Mouse (Mus musculus): ENCODE data around the gene Ndufv3. TPM values are rescaled to one million over a fixed set of nuclear protein-coding genes. Genes with fewer than 3 reads are reported as not detected.
"Not testable (repeated sequence)": the region's sequence is repeated elsewhere in the genome, so short reads cannot be mapped to it uniquely, and the experiment has no call there.

Gene Ndufv3
- polyA plus RNA-seq, 1 experiment = 186 TPM

GRCm38 (mm10) chr17:31514696-31515095 is 5.2 kb upstream of the Ndufv3 start:
- TF ChIP-seq POLR2A (IDR thresholded peaks at IDR 0.05; ENCODE audit: borderline replicate concordance, extremely low read depth, insufficient read depth, insufficient read length, poor library complexity, severe bottlenecking) (no peak), CTCF (IDR thresholded peaks at IDR 0.05; ENCODE audit: borderline replicate concordance, extremely low read depth, insufficient read depth, insufficient read length) (no peak)
- DNase-seq (ENCODE audit: low read depth) = peak; percentile 35

GRCm38 (mm10) chr17:31519344-31519945 is 470 bp upstream of the Ndufv3 start:
- TF ChIP-seq POLR2A (IDR thresholded peaks at IDR 0.05; ENCODE audit: borderline replicate concordance, extremely low read depth, insufficient read depth, insufficient read length, poor library complexity, severe bottlenecking) (no peak), CTCF (IDR thresholded peaks at IDR 0.05; ENCODE audit: borderline replicate concordance, extremely low read depth, insufficient read depth, insufficient read length) (no peak)
- no peak for DNase-seq (ENCODE audit: low read depth)

- DNase-seq (ENCODE audit: low read depth) = peak; percentile 83
- TF ChIP-seq POLR2A (IDR thresholded peaks at IDR 0.05; ENCODE audit: borderline replicate concordance, extremely low read depth, insufficient read depth, insufficient read length, poor library complexity, severe bottlenecking) (no peak), CTCF (IDR thresholded peaks at IDR 0.05; ENCODE audit: borderline replicate concordance, extremely low read depth, insufficient read depth, insufficient read length) (no peak)
Observed at GRCm38 (mm10) chr17:31520895-31521294, 980 bp downstream of the Ndufv3 start.

GRCm38 (mm10) chr17:31521948-31522347 is 2.0 kb downstream of the Ndufv3 start:
- no peak for DNase-seq (ENCODE audit: low read depth)
- TF ChIP-seq POLR2A (IDR thresholded peaks at IDR 0.05; ENCODE audit: borderline replicate concordance, extremely low read depth, insufficient read depth, insufficient read length, poor library complexity, severe bottlenecking) = no peak
- TF ChIP-seq CTCF (IDR thresholded peaks at IDR 0.05; ENCODE audit: borderline replicate concordance, extremely low read depth, insufficient read depth, insufficient read length) = no peak

GRCm38 (mm10) chr17:31525114-31525513 is 5.2 kb downstream of the Ndufv3 start:
- TF ChIP-seq POLR2A (IDR thresholded peaks at IDR 0.05; ENCODE audit: borderline replicate concordance, extremely low read depth, insufficient read depth, insufficient read length, poor library complexity, severe bottlenecking) = no peak
- TF ChIP-seq CTCF (IDR thresholded peaks at IDR 0.05; ENCODE audit: borderline replicate concordance, extremely low read depth, insufficient read depth, insufficient read length) = no peak
- DNase-seq (ENCODE audit: low read depth) = no peak

GRCm38 (mm10) chr17:31525816-31526215 is 5.9 kb downstream of the Ndufv3 start:
- TF ChIP-seq POLR2A (IDR thresholded peaks at IDR 0.05; ENCODE audit: borderline replicate concordance, extremely low read depth, insufficient read depth, insufficient read length, poor library complexity, severe bottlenecking) (no peak), CTCF (IDR thresholded peaks at IDR 0.05; ENCODE audit: borderline replicate concordance, extremely low read depth, insufficient read depth, insufficient read length) (no peak)
- DNase-seq (ENCODE audit: low read depth) = no peak

GRCm38 (mm10) chr17:31529314-31529713 is 9.4 kb downstream of the Ndufv3 start:
- TF ChIP-seq CTCF (IDR thresholded peaks at IDR 0.05; ENCODE audit: borderline replicate concordance, extremely low read depth, insufficient read depth, insufficient read length) (peak; percentile 60; the same call in 1 of the 2 replicates), POLR2A (IDR thresholded peaks at IDR 0.05; ENCODE audit: borderline replicate concordance, extremely low read depth, insufficient read depth, insufficient read length, poor library complexity, severe bottlenecking) (no peak)
- DNase-seq (ENCODE audit: low read depth) = peak; percentile 85

GRCm38 (mm10) chr17:31531441-31532158 is 11.7 kb downstream of the Ndufv3 start:
- no peak for TF ChIP-seq POLR2A (IDR thresholded peaks at IDR 0.05; ENCODE audit: borderline replicate concordance, extremely low read depth, insufficient read depth, insufficient read length, poor library complexity, severe bottlenecking)
- no peak for TF ChIP-seq CTCF (IDR thresholded peaks at IDR 0.05; ENCODE audit: borderline replicate concordance, extremely low read depth, insufficient read depth, insufficient read length)
- no peak for DNase-seq (ENCODE audit: low read depth)

- DNase-seq (ENCODE audit: low read depth) = not testable (repeated sequence)
Observed at GRCm38 (mm10) chr17:31532331-31532730, 12.4 kb downstream of the Ndufv3 start.

GRCm38 (mm10) chr17:31535358-31535757 is 15.4 kb downstream of the Ndufv3 start:
- DNase-seq (ENCODE audit: low read depth) = no peak
- no peak for TF ChIP-seq CTCF (IDR thresholded peaks at IDR 0.05; ENCODE audit: borderline replicate concordance, extremely low read depth, insufficient read depth, insufficient read length)
- no peak for TF ChIP-seq POLR2A (IDR thresholded peaks at IDR 0.05; ENCODE audit: borderline replicate concordance, extremely low read depth, insufficient read depth, insufficient read length, poor library complexity, severe bottlenecking)

GRCm38 (mm10) chr17:31535871-31536629 is 16.1 kb downstream of the Ndufv3 start:
- peak; percentile 96 for DNase-seq (ENCODE audit: low read depth)

GRCm38 (mm10) chr17:31540101-31540500 is 20.2 kb downstream of the Ndufv3 start:
- DNase-seq (ENCODE audit: low read depth) = no peak

More at GRCm38 (mm10) chr17:31535871-31536629, 16.1 kb downstream of the Ndufv3 start:
- no peak for TF ChIP-seq CTCF (IDR thresholded peaks at IDR 0.05; ENCODE audit: borderline replicate concordance, extremely low read depth, insufficient read depth, insufficient read length)

More at GRCm38 (mm10) chr17:31540101-31540500, 20.2 kb downstream of the Ndufv3 start:
- no peak for TF ChIP-seq POLR2A (IDR thresholded peaks at IDR 0.05; ENCODE audit: borderline replicate concordance, extremely low read depth, insufficient read depth, insufficient read length, poor library complexity, severe bottlenecking)
- TF ChIP-seq CTCF (IDR thresholded peaks at IDR 0.05; ENCODE audit: borderline replicate concordance, extremely low read depth, insufficient read depth, insufficient read length) = no peak
